Mouse (Mus musculus): ENCODE measurements around the gene Bcar1.

DNA sequence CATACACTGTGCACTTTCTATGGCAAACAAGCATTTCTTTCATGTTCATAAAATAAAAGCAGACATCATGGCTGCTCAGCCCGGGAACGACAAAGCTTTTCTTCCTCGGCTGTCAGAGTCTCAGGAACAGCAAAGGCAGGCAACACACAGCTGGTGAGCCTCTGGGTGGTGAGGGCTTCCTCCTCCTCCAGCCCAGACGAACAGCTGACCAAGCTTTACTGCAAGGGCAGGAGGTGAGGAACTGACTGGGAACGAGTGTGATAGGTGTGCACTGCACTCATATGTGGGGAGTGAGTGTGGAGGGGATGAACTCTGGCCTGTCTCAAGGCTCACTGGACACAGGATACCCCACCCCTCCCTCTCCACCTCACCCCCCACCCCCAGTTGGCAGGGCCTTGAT, 24.7 kb downstream of the Bcar1 start:
- TF ChIP-seq CTCF (IDR thresholded peaks at IDR 0.05; ENCODE audit: borderline replicate concordance, insufficient read depth, low read length) = no peak
- TF ChIP-seq POLR2A (IDR thresholded peaks at IDR 0.05; ENCODE audit: low read depth, low read length) = no peak
